31 mouse cellular contexts compared by ENCODE assay signal in genomic region chr17:44433296-44433653, GRCm38 (mm10).
A peak's percentile ranks its signal among the peaks of the same experiment; 100 is the strongest.
DNase-seq lines count a peak whose midpoint lies in the region; ATAC-seq lines count a peak whose summit lies in the region.
"Had no signal": no experiment of that assay in that cellular context is flagged by ENCODE, and none has a peak within 500 bp of the region (broad histone marks: within the 10 kb centered on the region; RNA-seq: fewer than 3 reads in every experiment).

No protein-coding gene starts in this region.

- H3K27me3 ChIP-seq in megakaryocyte, embryonic 14.5 days (replicated peaks), result peaks cover 18% of the 10 kb centered on the region
- no peaks in the 10 kb centered on the region for H3K27me3 ChIP-seq in embryonic facial prominence, embryonic 13.5 days
- peaks cover 19% of the 10 kb centered on the region for H3K27me3 ChIP-seq in limb, embryonic 12.5 days
- H3K27me3 ChIP-seq: forebrain, embryonic 13.5 days; heart, embryonic 15.5 days; liver, embryonic 12.5 days had no signal

- ATAC-seq in megakaryocyte, adult 5-6 weeks (ENCODE audit: poor library complexity, severe bottlenecking), result no peak
- ATAC-seq in embryonic facial prominence, embryonic 13.5 days (ENCODE audit: insufficient number of reproducible peaks, insufficient read depth, low FRiP score, low TSS enrichment, low read depth), result 0 out of 2 replicates have a peak, but pooled peaks have one; percentile 11
- no peak for ATAC-seq in limb, embryonic 12.5 days (ENCODE audit: insufficient number of reproducible peaks, insufficient read depth, low FRiP score, low TSS enrichment, low read depth)
- ATAC-seq: activated CD4-positive, CD25-positive, alpha-beta regulatory T cell, adult 4 months; CD4-positive, CD25-positive, alpha-beta regulatory T cell, adult 4 months; forebrain, embryonic 13.5 days; hindbrain, postnatal 0 days; intestine, embryonic 16.5 days; liver, embryonic 12.5 days; midbrain, embryonic 16.5 days had no signal

- H3K9me3 ChIP-seq in megakaryocyte, embryonic 14.5 days, result no peaks in the 10 kb centered on the region
- H3K9me3 ChIP-seq in embryonic facial prominence, embryonic 13.5 days, result no peaks in the 10 kb centered on the region
- no peaks in the 10 kb centered on the region for H3K9me3 ChIP-seq in limb, embryonic 12.5 days
- H3K9me3 ChIP-seq: forebrain, embryonic 13.5 days; heart, embryonic 10.5 days; heart, embryonic 15.5 days; liver, embryonic 12.5 days; midbrain, embryonic 10.5 days had no signal

- H3K9ac ChIP-seq in embryonic facial prominence, embryonic 13.5 days, result no peak overlapping the region
- H3K9ac ChIP-seq in limb, embryonic 12.5 days (replicated peaks), result no peak overlapping the region
- H3K9ac ChIP-seq: forebrain, embryonic 13.5 days; heart, embryonic 15.5 days; liver, embryonic 12.5 days had no signal

- H3K27ac ChIP-seq in embryonic facial prominence, embryonic 13.5 days, result peak overlapping the region; percentile 76
- H3K27ac ChIP-seq in limb, embryonic 12.5 days, result peak overlapping the region; percentile 89
- H3K27ac ChIP-seq: forebrain, embryonic 13.5 days; heart, embryonic 10.5 days; heart, embryonic 15.5 days; hindbrain, postnatal 0 days; layer of hippocampus, adult 2 months; left cerebral cortex, adult 2 months; liver, embryonic 12.5 days; macrophage; midbrain, embryonic 10.5 days had no signal

- no peak for DNase-seq in layer of hippocampus, adult 18-20 months (ENCODE audit: low spot score in 2 of 2)
- no peak for DNase-seq in embryo, embryonic 9.5 days (ENCODE audit: extremely low spot score)
- no peak for DNase-seq in ovary, adult 18-20 months (ENCODE audit: low spot score)
- DNase-seq: adrenal gland, adult 2 months; adrenal gland, postnatal 36 days; cerebellum, adult 2 months; gastrocnemius, postnatal 25 days; kidney, adult 9 months; kidney, postnatal 14 days; lung, adult 2 months; lung, postnatal 10 days; right cerebral cortex, adult 18-20 months; thymus, adult 2 months; thymus, postnatal 36 days had no signal

- peak overlapping the region; percentile 86 for H3K4me3 ChIP-seq in megakaryocyte, embryonic 14.5 days (replicated peaks)
- H3K4me3 ChIP-seq in embryonic facial prominence, embryonic 13.5 days, result no peak overlapping the region
- no peak overlapping the region for H3K4me3 ChIP-seq in limb, embryonic 12.5 days (replicated peaks)
- H3K4me3 ChIP-seq: forebrain, embryonic 13.5 days; heart, embryonic 10.5 days; heart, embryonic 15.5 days; layer of hippocampus, adult 2 months; left cerebral cortex, adult 2 months; liver, embryonic 12.5 days; midbrain, embryonic 10.5 days had no signal

- no peak overlapping the region; the same call in 1 of the 2 replicates for H3K4me2 ChIP-seq in embryonic facial prominence, embryonic 13.5 days
- no peak overlapping the region for H3K4me2 ChIP-seq in limb, embryonic 12.5 days
- H3K4me2 ChIP-seq: forebrain, embryonic 13.5 days; heart, embryonic 15.5 days had no signal

- H3K4me1 ChIP-seq in megakaryocyte, embryonic 14.5 days, result peaks cover 28% of the 10 kb centered on the region
- peaks cover 39% of the 10 kb centered on the region for H3K4me1 ChIP-seq in embryonic facial prominence, embryonic 13.5 days
- peaks cover 23% of the 10 kb centered on the region for H3K4me1 ChIP-seq in limb, embryonic 12.5 days (replicated peaks)
- H3K4me1 ChIP-seq: forebrain, embryonic 13.5 days; heart, embryonic 15.5 days had no signal

- no peaks in the 10 kb centered on the region for H3K36me3 ChIP-seq in megakaryocyte, embryonic 14.5 days (replicated peaks; ENCODE audit: low read length)
- no peaks in the 10 kb centered on the region for H3K36me3 ChIP-seq in embryonic facial prominence, embryonic 13.5 days
- no peaks in the 10 kb centered on the region for H3K36me3 ChIP-seq in limb, embryonic 12.5 days
- H3K36me3 ChIP-seq: heart, embryonic 10.5 days; heart, embryonic 15.5 days; liver, embryonic 12.5 days; midbrain, embryonic 10.5 days had no signal
